ENCODE assay signal across 1 mouse cellular context in the genomic region with DNA sequence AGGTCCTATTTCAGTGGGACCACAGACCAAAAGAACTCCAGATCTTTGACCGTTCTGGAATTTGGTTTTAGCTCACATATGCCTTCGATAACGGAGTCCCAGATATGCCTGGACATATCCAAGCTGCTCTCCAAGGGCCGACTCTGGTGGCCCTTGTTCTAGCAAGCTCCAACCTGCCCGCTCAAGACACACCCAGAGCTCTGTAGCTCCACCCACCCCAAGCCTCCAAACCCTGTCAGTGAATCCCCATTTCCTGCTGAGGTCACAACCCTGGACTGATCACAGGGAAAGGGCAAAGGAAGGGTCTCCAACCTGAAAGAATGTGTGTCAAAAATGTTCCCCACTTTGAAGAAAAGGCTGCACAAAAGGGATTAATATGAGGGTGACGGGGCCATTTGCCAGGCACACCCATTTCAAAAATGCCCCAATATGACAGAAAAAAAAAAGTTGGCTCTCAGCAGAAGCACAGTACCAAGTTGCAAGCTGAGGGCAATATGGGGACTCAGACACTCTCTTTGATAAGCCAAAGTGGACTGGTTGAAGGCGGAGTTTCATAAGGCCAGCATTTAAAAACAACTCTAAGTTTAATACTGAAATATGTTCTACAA.
A peak's percentile ranks its signal among the peaks of the same experiment; 100 is the strongest.
TF ChIP-seq lines count a peak whose summit lies in the region.

No protein-coding gene starts in this region.

TF ChIP-seq in CH12.LX, 34 proteins besides CTCF, POLR2A, EP300 and RAD21 (continued from another document):
- TF ChIP-seq KAT2A (IDR thresholded peaks at IDR 0.05; ENCODE audit: insufficient replicate concordance, low read length), result no peak
- no peak for TF ChIP-seq UBTF (IDR thresholded peaks at IDR 0.05; ENCODE audit: low read depth, low read length)
- TF ChIP-seq MYC (IDR thresholded peaks at IDR 0.05; ENCODE audit: low read depth, low read length), result no peak
- no peak; the same call in 1 of the 2 replicates for TF ChIP-seq MXI1 (IDR thresholded peaks at IDR 0.05; ENCODE audit: low read depth, low read length)
- no peak for TF ChIP-seq SIN3A (IDR thresholded peaks at IDR 0.05; ENCODE audit: low read length)
- peak; percentile 31; the same call in 1 of the 2 replicates for TF ChIP-seq ETS1 (conservative IDR thresholded peaks at IDR 0.05; ENCODE audit: low read depth, low read length)
- peak; percentile 35; the same call in 1 of the 2 replicates for TF ChIP-seq ELF1 (IDR thresholded peaks at IDR 0.05; ENCODE audit: low read depth, low read length)
- TF ChIP-seq USF1 (IDR thresholded peaks at IDR 0.05; ENCODE audit: low read depth, low read length), result no peak
- no peak for TF ChIP-seq IRF4 (IDR thresholded peaks at IDR 0.05; ENCODE audit: low read depth, low read length)
